Mouse (Mus musculus): Measurements from ENCODE around the gene Ubr7. TPM values are rescaled to one million over a fixed set of nuclear protein-coding genes. Genes with fewer than 3 reads are reported as not detected.

The Ubr7 gene
- 10 to 100 TPM; 25.3 to 27.6 TPM for total RNA-seq (2021)

DNA sequence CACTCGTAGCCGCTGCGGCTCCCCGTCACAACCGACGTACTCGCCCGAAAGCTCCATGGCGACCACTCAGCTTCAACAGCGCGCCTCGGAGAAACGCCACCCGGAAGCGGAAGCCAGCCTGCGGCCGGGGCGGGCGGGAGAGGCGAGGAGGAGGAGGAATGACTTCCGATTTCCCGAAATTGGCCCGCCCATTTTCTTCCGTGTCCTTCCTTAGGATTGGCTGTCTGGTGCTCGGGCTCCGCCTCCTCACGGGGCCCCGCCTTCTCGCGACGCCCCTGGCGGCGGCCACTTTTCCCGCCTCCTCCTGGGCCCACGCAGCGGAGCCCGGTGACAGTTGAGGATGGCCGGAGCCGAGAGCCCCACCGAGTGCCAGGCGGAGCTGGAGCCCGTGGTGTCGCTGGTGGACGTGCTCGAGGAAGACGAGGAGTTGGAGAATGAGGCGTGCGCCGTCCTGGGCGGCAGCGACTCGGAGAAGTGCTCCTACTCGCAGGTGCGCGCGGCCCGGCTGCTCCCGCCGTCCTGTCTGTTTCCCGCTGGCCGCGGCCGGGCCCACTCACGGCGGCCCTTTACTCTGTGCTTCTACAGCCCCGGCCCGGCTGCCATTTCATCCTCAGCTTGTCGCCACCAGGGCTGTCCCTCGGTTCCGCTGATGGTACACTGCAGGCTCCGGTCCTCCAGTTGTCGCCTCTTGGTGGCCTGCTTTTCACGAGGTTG, at the start of gene Ubr7, which contains the start of the genes Gm28051 and Gon7:
TSS of gene Ubr7 (plus strand) at position 279 of the 714 bp plus-strand sequence.
TSS of gene Gm28051 (minus strand) at position 77 of the 714 bp plus-strand sequence.
TSS of gene Gon7 (minus strand) at position 115 of the 714 bp plus-strand sequence.
- intact Hi-C loops (cut with DNase I): loop anchor here (1.0 kb wide), 2 partner anchors 15 to 120 kb away; partner anchors contain the start of genes Btbd7, Moap1 and Tmem251
- DNase-seq: peak; percentile 94 to 97

DNA sequence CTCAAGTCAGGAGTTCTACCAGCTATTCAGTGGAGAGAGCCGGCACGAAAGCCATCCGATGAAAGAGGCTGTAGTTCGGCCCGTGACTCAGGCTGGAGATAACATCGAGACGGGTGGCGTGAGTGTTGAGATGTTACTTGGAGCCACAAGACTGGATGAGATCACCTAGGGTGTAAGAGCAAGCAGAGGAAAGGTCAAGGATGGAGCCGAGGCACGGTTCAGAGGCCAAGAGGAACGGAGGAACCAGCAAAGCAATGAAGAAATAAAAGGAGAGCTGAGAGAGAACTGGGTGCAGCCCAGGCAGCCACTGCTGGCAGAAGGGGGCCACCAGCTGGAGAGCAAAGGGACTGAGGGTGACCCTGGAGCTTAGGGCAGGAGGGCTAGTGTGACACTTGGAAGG, 49.5 kb upstream of the Ubr7 start:
- intact Hi-C loops (cut with DNase I): loop anchor here (1.0 to 5.0 kb wide), 2 partner anchors 129 to 186 kb away; no protein-coding TSS in a partner anchor
- DNase-seq: no peak

DNA sequence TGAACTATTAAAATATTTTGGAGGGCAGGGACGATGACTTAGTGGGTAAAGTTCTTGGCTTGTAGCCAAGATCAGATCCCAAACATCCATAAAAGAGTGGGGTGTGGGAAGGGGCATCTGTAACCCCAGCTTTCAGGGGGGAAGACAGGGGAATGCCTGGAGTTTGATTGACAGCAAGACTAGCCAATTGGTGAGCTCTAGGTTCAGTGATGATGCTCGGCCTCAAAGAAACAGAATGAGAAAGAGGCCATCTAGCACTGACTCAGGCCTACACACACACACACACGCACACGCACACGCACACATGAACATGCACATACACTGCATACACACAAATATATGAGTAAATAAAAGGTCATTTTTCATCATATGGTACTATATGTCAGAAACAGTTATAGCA, 47.9 kb upstream of the Ubr7 start:
- no peak for DNase-seq
- intact Hi-C loops (cut with DNase I): loop anchor here (5.0 kb wide), 1 partner anchor 188 kb away; no protein-coding TSS in a partner anchor

DNA sequence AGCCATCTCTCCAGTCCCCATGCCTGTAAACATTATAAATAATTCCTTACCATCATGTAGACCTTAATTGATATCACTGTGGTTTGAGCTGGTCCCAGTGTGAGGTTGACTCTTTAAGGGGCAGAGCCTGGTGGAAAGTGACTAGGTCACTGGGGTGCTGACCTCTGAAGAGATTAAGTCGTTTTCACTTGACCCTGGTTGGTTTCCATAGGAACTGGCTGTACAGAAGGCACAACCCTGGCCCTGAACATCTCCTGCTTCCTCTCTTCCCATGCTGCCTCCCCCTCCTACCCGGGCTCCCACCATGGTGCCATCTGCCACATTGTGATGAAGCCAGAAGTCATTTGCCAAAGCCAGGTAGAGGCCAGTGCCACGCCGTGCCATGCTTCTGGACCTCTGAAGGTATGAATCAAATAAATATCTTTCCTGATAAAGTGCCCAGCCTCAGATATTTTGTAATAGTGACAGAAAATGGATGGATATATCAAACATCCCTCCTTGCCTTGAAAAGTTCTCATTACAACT, 46.9 kb upstream of the Ubr7 start:
- intact Hi-C loops (cut with DNase I): no loop called here
- no peak for DNase-seq

DNA sequence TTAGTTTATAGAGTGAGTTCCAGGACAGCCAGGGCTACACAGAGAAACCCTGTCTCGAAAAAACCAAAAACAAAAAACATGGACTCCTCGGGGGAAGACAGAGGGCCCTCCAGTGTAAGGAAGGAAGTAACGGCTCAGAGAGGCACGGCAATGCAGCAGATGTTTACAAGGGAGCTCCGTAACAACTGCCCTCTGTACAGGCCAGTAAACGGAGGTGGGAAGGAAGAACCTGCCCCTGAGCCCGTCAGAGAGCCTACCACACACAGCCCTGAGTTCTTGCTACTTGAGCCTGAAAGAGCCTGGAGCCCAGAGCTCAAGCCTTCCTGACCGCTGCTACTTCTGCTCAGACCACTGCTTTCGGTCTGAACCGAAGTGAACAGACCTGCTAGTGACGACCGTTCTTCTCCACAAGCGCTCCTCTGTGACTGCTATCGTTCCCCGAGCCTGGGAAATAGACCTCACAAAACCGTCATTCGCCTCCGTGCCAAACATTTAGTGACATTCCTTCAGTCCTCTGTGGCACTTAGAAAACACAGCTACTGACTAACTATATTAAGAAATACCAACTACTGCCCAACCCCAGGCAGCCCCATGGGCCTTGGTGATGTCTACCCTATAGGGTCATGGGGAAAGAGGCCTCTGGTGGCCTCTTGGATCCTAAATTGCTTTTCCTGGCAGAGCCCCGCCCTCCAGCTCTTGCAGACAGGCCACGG, 44.5 kb upstream of the Ubr7 start:
- intact Hi-C loops (cut with DNase I): no loop called here
- no peak for DNase-seq

DNA sequence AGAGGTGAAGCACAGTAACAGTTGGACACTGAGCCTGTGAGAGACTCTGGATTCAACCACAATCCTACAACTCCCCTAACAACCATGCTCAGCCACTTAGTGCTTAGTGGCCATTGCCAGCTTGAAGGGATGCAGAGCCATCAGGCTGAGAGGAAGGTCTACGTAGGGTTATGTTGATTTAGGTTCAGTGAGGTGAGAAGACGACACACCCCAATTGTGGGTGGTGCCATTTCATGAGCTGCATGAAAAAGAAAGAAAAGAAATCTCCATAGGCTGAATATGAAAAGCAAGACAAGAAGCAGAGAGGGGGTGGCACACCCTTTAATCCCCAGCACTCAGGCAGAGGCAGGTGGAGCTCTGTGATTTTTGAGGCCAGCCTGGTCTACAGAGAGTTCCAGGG, 43.7 kb upstream of the Ubr7 start:
- DNase-seq: no peak
- intact Hi-C loops (cut with DNase I): no loop called here

DNA sequence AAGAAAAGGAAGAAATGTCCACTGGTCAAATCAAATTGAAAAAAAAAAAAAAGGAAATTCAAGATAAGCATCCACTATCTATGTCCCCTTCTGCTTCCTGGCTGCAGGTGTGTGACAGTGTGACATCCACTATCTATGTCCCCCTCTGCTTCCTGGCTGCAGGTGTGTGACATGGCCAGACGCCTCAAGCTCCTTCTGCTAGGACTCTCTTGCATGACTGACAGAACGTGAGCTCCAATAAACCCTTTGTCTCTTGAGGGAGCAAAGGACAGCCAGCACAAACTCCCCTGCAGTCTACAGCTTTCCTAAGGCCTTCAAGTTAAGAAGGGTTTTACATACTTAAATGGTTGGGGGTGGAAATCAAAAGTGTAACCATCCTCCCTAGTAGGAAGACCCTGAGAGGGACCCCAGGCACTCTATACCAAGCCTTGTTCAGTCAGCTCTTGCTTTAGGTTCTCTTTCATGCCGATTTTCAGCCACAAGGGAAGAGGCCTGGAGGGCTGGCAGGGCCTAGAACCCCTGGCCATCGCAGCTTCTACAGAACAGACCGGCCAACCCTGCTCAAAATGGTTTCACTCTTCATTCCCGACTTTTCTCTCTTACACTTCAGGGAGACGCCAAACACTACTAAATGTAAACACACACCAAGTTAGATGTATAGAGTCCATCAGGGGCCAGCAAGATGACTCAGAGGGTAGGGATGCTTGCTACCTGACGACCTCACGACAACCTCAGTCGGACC, 42.9 kb upstream of the Ubr7 start:
- intact Hi-C loops (cut with DNase I): loop anchor here (5.0 kb wide), 1 partner anchor 188 kb away; no protein-coding TSS in a partner anchor
- DNase-seq: no peak

DNA sequence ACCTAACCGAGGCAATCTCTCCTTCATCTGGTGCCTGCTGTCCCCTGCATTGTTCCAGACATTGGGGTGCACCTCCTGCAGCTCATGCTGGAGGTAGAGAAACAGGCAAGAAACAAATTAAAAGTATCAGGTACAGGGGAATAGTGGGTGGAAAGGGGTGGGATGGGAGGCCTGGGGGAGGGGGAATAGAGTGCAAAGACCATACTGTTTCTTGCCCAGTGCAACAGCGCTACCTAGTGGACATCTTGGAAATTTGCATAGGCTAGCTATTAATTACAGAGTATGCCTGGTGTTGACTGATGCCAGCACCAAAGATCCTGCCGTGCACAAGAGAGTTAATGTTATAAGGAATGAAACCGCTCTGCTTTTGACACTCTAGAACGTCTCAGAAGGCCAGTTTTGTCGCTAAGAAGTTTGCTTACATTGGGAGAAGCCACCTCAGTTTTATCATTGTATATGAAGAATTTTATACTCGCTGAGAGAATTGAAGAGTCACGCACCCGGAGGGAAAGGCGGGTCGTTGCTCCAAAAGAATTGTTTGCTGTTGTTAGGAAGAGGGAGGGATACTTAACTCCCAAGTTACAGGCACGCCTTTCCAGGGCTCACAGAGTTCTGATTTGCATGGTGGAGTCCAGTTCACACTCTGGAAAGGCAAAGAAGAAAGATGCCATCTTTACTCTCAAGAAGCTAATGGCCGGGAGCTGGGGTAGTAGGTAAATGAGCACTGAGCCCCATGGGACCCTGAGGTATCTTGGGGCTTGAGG, 38.0 kb upstream of the Ubr7 start:
- intact Hi-C loops (cut with DNase I): loop anchor here (1.0 to 10.0 kb wide), 3 partner anchors 140 to 225 kb away; no protein-coding TSS in a partner anchor
- no peak for DNase-seq

DNA sequence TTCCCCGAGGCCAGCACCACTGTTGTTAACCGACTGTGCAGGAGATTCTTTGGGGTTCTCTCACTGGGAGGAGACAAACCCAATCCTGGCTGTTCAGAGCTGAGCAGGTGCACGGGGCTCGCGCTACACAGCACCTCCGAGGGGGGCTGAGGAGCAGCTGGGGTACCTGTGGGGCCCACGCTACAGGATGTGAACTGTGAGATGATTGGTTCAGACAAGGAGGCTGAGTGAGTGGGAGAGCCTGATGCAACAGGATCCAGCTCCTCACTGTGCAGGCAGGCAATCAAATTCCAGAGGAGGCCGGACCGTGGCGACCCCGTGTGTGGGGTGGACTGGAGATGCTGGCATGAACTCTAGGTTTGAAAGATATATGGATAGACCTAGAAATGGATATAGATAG, 35.3 kb upstream of the Ubr7 start:
- DNase-seq: no peak
- intact Hi-C loops (cut with DNase I): loop anchor here (10.0 kb wide), 1 partner anchor 228 kb away; no protein-coding TSS in a partner anchor

DNA sequence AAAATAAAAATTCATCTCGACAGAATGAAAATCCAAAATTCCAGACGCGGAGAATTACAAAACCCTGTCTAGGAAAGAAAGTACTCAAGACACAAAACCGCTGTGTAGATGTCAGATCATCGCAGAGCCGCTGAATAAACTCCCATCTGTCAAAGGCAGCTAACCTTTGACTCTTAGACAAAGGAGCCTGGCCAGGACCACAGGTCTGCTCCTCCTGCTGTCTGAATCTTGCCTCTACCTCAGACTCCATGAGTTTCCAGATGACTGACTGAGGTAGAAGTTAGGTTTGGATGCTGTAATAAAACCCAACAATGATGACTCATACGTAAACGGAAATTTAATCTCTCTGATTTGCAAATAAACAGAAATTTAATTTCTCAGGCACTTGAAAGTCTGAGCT, 34.8 kb upstream of the Ubr7 start:
- intact Hi-C loops (cut with DNase I): loop anchor here (10.0 kb wide), 1 partner anchor 228 kb away; no protein-coding TSS in a partner anchor
- no peak for DNase-seq

DNA sequence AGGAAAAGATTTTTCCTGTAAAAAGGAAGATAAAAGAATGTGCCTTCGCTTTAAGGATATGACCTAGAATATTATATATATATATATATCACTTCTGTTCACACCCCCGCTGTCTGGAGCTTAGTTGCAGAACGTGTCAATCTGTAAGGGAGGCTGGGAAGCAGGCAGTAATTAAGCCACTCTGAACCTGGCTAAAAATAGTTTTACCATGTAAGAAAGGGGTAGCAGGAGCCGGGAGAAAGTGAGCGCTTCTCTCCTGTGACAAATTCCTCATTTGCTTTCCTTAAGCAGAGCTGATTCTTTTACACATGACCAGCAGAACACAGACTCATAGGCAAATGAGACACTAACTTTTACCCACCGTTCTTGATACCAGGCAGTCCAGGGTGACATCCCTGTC, 33.9 kb upstream of the Ubr7 start:
- intact Hi-C loops (cut with DNase I): loop anchor here (10.0 kb wide), 1 partner anchor 229 kb away; no protein-coding TSS in a partner anchor
- DNase-seq: no peak

DNA sequence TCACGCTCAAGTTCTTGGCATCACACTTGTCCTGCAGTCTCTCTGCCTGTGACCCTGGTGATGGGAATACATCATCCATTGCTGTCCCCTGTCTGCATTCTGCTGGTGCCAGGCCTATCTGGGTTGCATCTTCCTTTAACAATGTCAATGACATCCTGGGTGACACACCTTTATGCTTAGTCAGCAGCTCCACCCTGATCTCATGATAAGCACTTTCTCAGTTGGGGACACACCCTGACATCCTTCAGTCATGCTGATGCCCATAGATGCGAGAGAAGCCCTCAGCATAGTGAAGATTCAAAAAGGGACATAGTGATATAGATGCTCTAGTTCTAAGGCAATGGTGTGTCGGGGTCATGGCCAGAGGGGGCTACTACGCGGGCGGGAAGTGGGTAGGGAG, 32.6 kb upstream of the Ubr7 start:
- intact Hi-C loops (cut with DNase I): loop anchor here (10.0 kb wide), 1 partner anchor 230 kb away; no protein-coding TSS in a partner anchor
- DNase-seq: no peak

DNA sequence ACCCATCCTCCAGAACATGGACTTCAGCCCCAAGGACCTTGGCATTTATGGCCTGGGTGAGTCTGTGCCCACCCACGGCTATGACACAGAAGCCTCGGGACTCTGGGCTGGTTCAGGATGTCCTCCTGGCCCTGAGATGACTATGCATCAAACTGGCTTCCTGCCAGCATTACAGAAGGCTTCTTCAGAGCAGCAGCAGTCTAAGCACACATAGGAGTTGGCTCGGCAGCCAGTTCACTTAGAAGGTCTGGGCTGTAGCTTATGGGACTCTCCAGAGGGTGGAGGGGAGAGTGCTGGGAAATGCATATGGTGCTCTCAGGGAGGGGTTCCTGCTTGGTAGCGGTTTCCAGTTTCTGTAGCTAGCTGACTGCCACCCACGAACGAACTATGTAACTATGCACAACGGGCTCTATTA, 32.0 kb upstream of the Ubr7 start:
- no peak for DNase-seq
- intact Hi-C loops (cut with DNase I): loop anchor here (10.0 kb wide), 1 partner anchor 231 kb away; no protein-coding TSS in a partner anchor

DNA sequence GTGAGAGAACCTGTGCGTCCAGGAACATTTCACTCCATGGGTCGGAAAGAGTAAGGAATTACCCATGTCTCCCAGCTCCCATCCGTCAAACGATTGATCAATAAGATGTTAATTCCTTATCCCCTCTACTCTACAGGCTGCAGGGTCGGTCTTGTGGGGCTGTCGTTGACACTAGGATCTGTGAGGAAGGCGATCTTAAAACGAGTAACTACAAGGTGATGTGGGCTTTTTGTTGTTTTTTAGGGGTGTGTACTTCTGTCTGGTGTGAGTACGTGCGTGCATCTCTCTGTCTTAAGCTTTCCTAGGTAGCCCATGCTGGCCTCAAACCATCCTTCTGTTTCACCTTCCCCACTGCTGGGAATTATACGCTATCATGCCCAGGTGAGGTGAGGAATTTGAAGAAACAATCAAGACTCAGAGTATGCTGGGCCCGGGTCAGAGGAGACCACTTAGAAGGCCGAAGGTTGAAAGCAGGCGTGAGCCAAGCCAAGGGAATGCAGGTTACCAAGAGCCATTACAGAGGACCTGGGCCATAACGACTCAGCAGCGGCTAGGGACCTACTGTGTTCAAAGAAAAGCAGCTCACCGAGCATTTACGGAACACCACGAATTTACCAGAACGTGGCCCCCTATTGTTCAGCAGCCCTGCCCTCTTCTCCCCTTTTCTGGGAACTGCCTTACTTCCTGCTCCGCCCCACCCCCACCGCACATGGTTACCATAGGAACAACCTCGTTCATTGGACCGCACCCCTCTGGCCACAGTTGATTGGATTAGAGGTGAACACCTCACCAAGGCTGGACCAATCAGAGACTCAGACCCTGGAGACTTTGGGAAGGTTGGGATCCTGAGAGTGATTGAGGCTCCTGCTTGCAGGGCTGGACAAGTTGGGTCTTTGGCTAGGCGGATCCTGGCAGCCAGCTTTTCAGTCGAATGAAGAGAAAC, 27.6 kb upstream of the Ubr7 start:
- no peak for DNase-seq
- intact Hi-C loops (cut with DNase I): loop anchor here (10.0 kb wide), 1 partner anchor 235 kb away; no protein-coding TSS in a partner anchor

DNA sequence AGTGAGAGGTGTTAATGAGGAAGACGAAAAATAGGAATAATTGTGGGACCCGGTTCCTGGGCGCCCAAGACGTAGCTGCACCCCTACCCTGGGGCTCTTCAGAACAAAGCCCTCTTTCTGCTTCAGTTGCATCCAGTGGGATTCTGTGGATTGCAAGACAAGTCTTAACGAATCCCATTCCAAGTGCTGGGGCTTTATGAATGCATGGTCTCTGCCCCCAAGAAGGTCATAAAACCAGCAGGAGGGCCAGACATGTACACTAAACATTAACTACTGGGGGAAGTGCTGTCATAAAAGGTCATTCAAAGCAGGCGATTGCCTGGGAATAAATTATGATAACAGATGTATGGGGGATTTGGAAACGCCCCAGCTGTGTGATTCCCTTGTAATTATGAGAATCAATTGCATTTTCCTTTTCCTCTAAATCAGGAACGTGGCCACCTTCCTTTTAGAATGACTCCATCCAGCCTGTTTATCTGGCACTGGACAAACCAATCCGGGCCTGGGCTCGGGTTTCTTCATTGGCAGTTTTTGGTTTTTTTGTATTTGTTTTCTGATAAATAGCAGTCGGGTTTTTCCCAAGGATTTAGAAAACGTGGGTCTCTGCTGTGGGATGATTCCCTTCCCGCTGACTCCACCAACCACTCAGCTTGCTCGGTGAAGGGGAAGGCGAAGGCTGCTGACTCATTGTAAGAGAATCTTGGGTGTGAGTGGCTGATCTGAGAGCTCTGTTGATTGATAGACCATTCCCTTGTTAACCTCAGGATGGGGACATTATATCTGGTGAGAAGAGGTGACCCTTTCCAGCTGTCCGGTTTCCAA, 26.8 kb upstream of the Ubr7 start:
- intact Hi-C loops (cut with DNase I): no loop called here
- no peak for DNase-seq

DNA sequence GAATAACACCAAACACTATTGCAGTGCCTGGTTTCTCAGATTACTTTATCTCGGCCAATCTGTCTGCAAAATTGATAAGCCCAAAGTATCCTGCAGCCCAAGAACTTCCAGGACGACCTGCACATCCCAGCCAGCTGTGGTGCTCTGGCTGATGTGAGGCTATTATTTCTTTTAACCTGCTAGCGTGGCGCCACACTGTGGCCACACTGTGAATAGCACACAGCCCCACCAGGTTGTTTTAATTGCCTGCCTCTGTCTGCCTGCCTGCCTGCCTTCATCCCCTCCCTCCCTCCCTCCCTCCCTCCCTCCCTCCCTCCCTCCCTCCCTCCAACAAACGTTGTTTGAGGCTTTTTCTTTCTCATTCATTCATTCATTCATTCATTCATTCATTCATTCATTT, 24.4 kb upstream of the Ubr7 start:
- peak; percentile 57 to 67 for DNase-seq
- intact Hi-C loops (cut with DNase I): no loop called here

DNA sequence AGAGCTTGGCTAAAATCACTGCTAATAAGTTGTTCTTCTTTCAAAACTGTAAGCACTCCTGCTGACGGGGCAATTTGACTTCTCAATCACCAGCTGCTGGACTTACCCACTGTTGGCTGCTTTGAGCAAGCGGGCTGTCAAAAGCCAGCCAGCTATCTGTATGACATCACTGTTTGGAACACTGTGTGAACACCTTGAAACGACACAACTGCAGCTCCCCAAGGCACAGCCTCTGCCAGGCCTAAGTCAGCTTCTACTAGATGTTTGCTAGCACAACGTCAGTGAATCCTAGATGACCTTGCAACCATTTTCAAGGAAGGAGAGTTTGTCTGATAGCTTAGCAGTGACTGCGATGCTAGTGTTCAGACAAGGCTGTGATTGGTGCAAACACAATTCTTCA, 18.7 kb upstream of the Ubr7 start:
- intact Hi-C loops (cut with DNase I): no loop called here
- no peak for DNase-seq

Data from heart, postnatal 36 days (tissue).